10 mouse cellular contexts compared by ENCODE assay signal in genomic region chr5:151190764-151191163, GRCm38 (mm10). TPM values are rescaled to one million over a fixed set of nuclear protein-coding genes. Genes with fewer than 3 reads are reported as not detected.
A peak's percentile ranks its signal among the peaks of the same experiment; 100 is the strongest.
DNase-seq lines count a peak whose midpoint lies in the region; ATAC-seq and TF ChIP-seq lines count a peak whose summit lies in the region.
"Had no signal": no experiment of that assay in that cellular context is flagged by ENCODE, and none has a peak within 500 bp of the region (broad histone marks: within the 10 kb centered on the region; RNA-seq: fewer than 3 reads in every experiment).

No protein-coding gene starts in this region.

- H3K9me3 ChIP-seq in forebrain, postnatal 0 days (ENCODE audit: low read length) = no peaks in the 10 kb centered on the region
- no peaks in the 10 kb centered on the region for H3K9me3 ChIP-seq in forebrain, embryonic 10.5 days
- no peaks in the 10 kb centered on the region for H3K9me3 ChIP-seq in kidney, embryonic 14.5 days (ENCODE audit: control insufficient read depth, low read length)
- H3K9me3 ChIP-seq in midbrain, embryonic 14.5 days (ENCODE audit: control insufficient read depth, low read length) = no peaks in the 10 kb centered on the region
- no peaks in the 10 kb centered on the region for H3K9me3 ChIP-seq in midbrain, embryonic 10.5 days (replicated peaks)

- no peaks in the 10 kb centered on the region for H3K36me3 ChIP-seq in forebrain, postnatal 0 days (ENCODE audit: insufficient read depth)
- H3K36me3 ChIP-seq in forebrain, embryonic 10.5 days (replicated peaks) = no peaks in the 10 kb centered on the region
- H3K36me3 ChIP-seq in kidney, embryonic 14.5 days (ENCODE audit: control insufficient read depth, insufficient read depth, low read length) = no peaks in the 10 kb centered on the region
- H3K36me3 ChIP-seq in midbrain, embryonic 14.5 days (ENCODE audit: control insufficient read depth, insufficient read depth, low read length) = no peaks in the 10 kb centered on the region
- no peaks in the 10 kb centered on the region for H3K36me3 ChIP-seq in midbrain, embryonic 10.5 days

- H3K4me1 ChIP-seq in forebrain, postnatal 0 days (ENCODE audit: insufficient read depth) = no peaks in the 10 kb centered on the region
- H3K4me1 ChIP-seq in forebrain, embryonic 10.5 days = peaks cover 21% of the 10 kb centered on the region
- no peaks in the 10 kb centered on the region for H3K4me1 ChIP-seq in kidney, embryonic 14.5 days (ENCODE audit: control insufficient read depth, insufficient read depth, low read length)
- no peaks in the 10 kb centered on the region for H3K4me1 ChIP-seq in midbrain, embryonic 14.5 days (ENCODE audit: control insufficient read depth, insufficient read depth, low read length)
- peaks cover 9% of the 10 kb centered on the region for H3K4me1 ChIP-seq in midbrain, embryonic 10.5 days

- ATAC-seq in forebrain, postnatal 0 days = no peak
- no peak for ATAC-seq in kidney, embryonic 14.5 days (ENCODE audit: low FRiP score, low TSS enrichment)
- no peak for ATAC-seq in midbrain, embryonic 14.5 days (ENCODE audit: low FRiP score, low TSS enrichment)

- DNase-seq in forebrain, postnatal 0 days = no peak
- DNase-seq in forebrain, embryonic 10.5 days (ENCODE audit: extremely low spot score, low spot score) = no peak
- no peak for DNase-seq in kidney, postnatal 10 days
- no peak for DNase-seq in midbrain, embryonic 14.5 days
- no peak for DNase-seq in midbrain, embryonic 10.5 days (ENCODE audit: low spot score)
- DNase-seq in embryo, embryonic 11 days = no peak
- no peak for DNase-seq in MN1 (ENCODE audit: low spot score)
- DNase-seq: cerebellum, adult 11 months had no signal

- H3K27me3 ChIP-seq in forebrain, postnatal 0 days (ENCODE audit: insufficient read depth, low read length) = no peaks in the 10 kb centered on the region
- H3K27me3 ChIP-seq in forebrain, embryonic 10.5 days (ENCODE audit: poor library complexity, severe bottlenecking) = peaks cover 7% of the 10 kb centered on the region
- H3K27me3 ChIP-seq in kidney, embryonic 14.5 days (ENCODE audit: control insufficient read depth, insufficient read depth, low read length) = no peaks in the 10 kb centered on the region
- H3K27me3 ChIP-seq in midbrain, embryonic 14.5 days (ENCODE audit: control insufficient read depth, insufficient read depth, low read length) = peaks cover 7% of the 10 kb centered on the region; the same call in 1 of the 2 replicates
- peaks cover 15% of the 10 kb centered on the region for H3K27me3 ChIP-seq in midbrain, embryonic 10.5 days (ENCODE audit: low read depth, poor library complexity, severe bottlenecking)

- H3K4me2 ChIP-seq in forebrain, postnatal 0 days (ENCODE audit: low read depth) = peak overlapping the region; percentile 96; the same call in 1 of the 2 replicates
- H3K4me2 ChIP-seq in kidney, embryonic 14.5 days (replicated peaks; ENCODE audit: low read depth, low read length) = peak overlapping the region; percentile 80
- peak overlapping the region; percentile 95 for H3K4me2 ChIP-seq in midbrain, embryonic 14.5 days (ENCODE audit: low read length)

- 67% methylated on average over 5 of the region's 5 CpGs for WGBS in forebrain, postnatal 0 days
- 87% methylated on average over 5 of the region's 5 CpGs for WGBS in forebrain, embryonic 10.5 days
- WGBS in kidney, embryonic 14.5 days = 65% methylated on average over 5 of the region's 5 CpGs
- 86% methylated on average over 5 of the region's 5 CpGs for WGBS in midbrain, embryonic 14.5 days
- 82% methylated on average over 5 of the region's 5 CpGs for WGBS in midbrain, embryonic 10.5 days

- TF ChIP-seq CTCF in forebrain, postnatal 0 days (IDR thresholded peaks at IDR 0.05; ENCODE audit: low read depth) = no peak

- H3K9ac ChIP-seq in forebrain, postnatal 0 days = no peak overlapping the region
- H3K9ac ChIP-seq in kidney, embryonic 14.5 days (ENCODE audit: low read depth, low read length) = no peak overlapping the region
- no peak overlapping the region for H3K9ac ChIP-seq in midbrain, embryonic 14.5 days (replicated peaks; ENCODE audit: low read length)

- no peak overlapping the region for H3K27ac ChIP-seq in forebrain, postnatal 0 days (ENCODE audit: low read depth, low read length)
- H3K27ac ChIP-seq in forebrain, embryonic 10.5 days = no peak overlapping the region
- no peak overlapping the region for H3K27ac ChIP-seq in kidney, embryonic 14.5 days (ENCODE audit: low read depth, low read length)
- H3K27ac ChIP-seq in midbrain, embryonic 14.5 days (replicated peaks; ENCODE audit: low read depth, low read length) = no peak overlapping the region
- no peak overlapping the region for H3K27ac ChIP-seq in midbrain, embryonic 10.5 days (replicated peaks)
- H3K27ac ChIP-seq: macrophage had no signal

- no peak overlapping the region for H3K4me3 ChIP-seq in forebrain, postnatal 0 days (ENCODE audit: low read depth, low read length)
- H3K4me3 ChIP-seq in forebrain, embryonic 10.5 days = no peak overlapping the region
- no peak overlapping the region for H3K4me3 ChIP-seq in kidney, embryonic 14.5 days (ENCODE audit: low read length)
- no peak overlapping the region for H3K4me3 ChIP-seq in midbrain, embryonic 14.5 days (replicated peaks; ENCODE audit: low read depth, low read length)
- no peak overlapping the region for H3K4me3 ChIP-seq in midbrain, embryonic 10.5 days

RNA-seq across cellular contexts. Expression of gene Stard13, which starts 42.9 kb away (rescaled TPM):
- total RNA-seq in forebrain, postnatal 0 days (2014; rRNA removed) = 9.8 and 19.2 TPM in 2 replicates
- polyA plus RNA-seq in forebrain, postnatal 0 days (2015; fragmentation: Nextera tagmentation; extraction: Ambion mirVana) = 1.5 and 2.6 TPM in 2 replicates
- 3.1 and 3.7 TPM in 2 replicates for polyA plus RNA-seq in forebrain, embryonic 10.5 days (2016; fragmentation: Nextera tagmentation; extraction: Ambion mirVana)
- polyA plus RNA-seq in kidney, embryonic 14.5 days (2014; fragmentation: Nextera tagmentation; extraction: Ambion mirVana) = 6.1 and 7.4 TPM in 2 replicates
- polyA plus RNA-seq in midbrain, embryonic 14.5 days (2014; fragmentation: Nextera tagmentation; extraction: Ambion mirVana) = 1.3 and 2.8 TPM in 2 replicates
- 2.2 and 2.9 TPM in 2 replicates for polyA plus RNA-seq in midbrain, embryonic 10.5 days (2016; fragmentation: Nextera tagmentation; extraction: Ambion mirVana)
